Mouse (Mus musculus) MEL (cell line): ENCODE measurements around the gene Cnbd2.

Experiments used
- CTCF ChIP-seq, 3 experiments: IDR thresholded peaks in 2 of 3; conservative IDR thresholded peaks in 1 of 3; 2 replicates each; pipeline ENCODE4 v1.5.1; 2011 to 2012; ENCODE audit warnings: low read length in 3 of 3, low read depth in 2 of 3, mild to moderate bottlenecking in 2 of 3, improper control_type of control experiment in 1 of 3, inconsistent platforms in 1 of 3, mixed read lengths in 1 of 3, moderate library complexity in 1 of 3; ENCODE audit not compliant: control insufficient read depth in 1 of 3, insufficient read depth in 1 of 3, poor library complexity in 1 of 3, severe bottlenecking in 1 of 3
- KAT2A ChIP-seq: conservative IDR thresholded peaks from 2 replicates; pipeline ENCODE4 v1.6.1; 2012; ENCODE audit warnings: low read depth, low read length, improper control_type of control experiment, inconsistent platforms
- MAFK ChIP-seq: IDR thresholded peaks from 2 replicates; pipeline ENCODE4 v1.6.1; 2011; ENCODE audit warnings: low read depth, mild to moderate bottlenecking, low read length, improper control_type of control experiment, borderline replicate concordance
- MAX ChIP-seq: IDR thresholded peaks from 2 replicates; pipeline ENCODE4 v1.6.1; 2011; ENCODE audit warnings: low read length, improper control_type of control experiment
- MAZ ChIP-seq: IDR thresholded peaks from 2 replicates; pipeline ENCODE4 v1.6.1; 2012; ENCODE audit warnings: low read depth, mild to moderate bottlenecking, inconsistent platforms, low read length, improper control_type of control experiment
- MEF2A ChIP-seq: IDR thresholded peaks from 2 replicates; pipeline ENCODE4 v1.6.1; 2014; ENCODE audit warnings: low read depth, mild to moderate bottlenecking, inconsistent platforms, low read length, improper control_type of control experiment; ENCODE audit not compliant: poor library complexity, insufficient replicate concordance, severe bottlenecking; ENCODE audit errors: extremely low read depth
- NELFE ChIP-seq: IDR thresholded peaks from 2 replicates; pipeline ENCODE4 v1.6.1; 2011; ENCODE audit warnings: low read depth, low read length, improper control_type of control experiment
- POLR2A ChIP-seq, 2 experiments: IDR thresholded peaks; 2 replicates each; pipeline ENCODE4 v1.6.1; 2011 to 2012; ENCODE audit warnings: low read length in 2 of 2, mild to moderate bottlenecking in 2 of 2, control low read depth in 1 of 2, improper control_type of control experiment in 1 of 2, low read depth in 1 of 2, moderate library complexity in 1 of 2; ENCODE audit not compliant: control insufficient read depth in 1 of 2, insufficient read depth in 1 of 2, poor library complexity in 1 of 2
- SMC3 ChIP-seq: IDR thresholded peaks from 2 replicates; pipeline ENCODE4 v1.6.1; 2011; ENCODE audit warnings: low read depth, low read length, improper control_type of control experiment
- TBP ChIP-seq: IDR thresholded peaks from 2 replicates; pipeline ENCODE4 v1.8.0; 2011; ENCODE audit warnings: low read depth, low read length, improper control_type of control experiment
- TCF12 ChIP-seq: IDR thresholded peaks from 2 replicates; pipeline ENCODE4 v1.6.1; 2014; ENCODE audit warnings: low read depth, mild to moderate bottlenecking, inconsistent platforms, low read length, improper control_type of control experiment, moderate library complexity

GRCm38 (mm10) chr2:156297653-156298052 is 14.4 kb upstream of the Cnbd2 start:
- no peak for TF ChIP-seq MAX
- no peak for TF ChIP-seq TCF12
- TF ChIP-seq SMC3, result no peak
- no peak for TF ChIP-seq MAZ
- no peak for TF ChIP-seq POLR2A (IDR thresholded peaks at IDR 0.05; ENCODE audit: control insufficient read depth in 1 of 2, insufficient read depth in 1 of 2, low read depth in 1 of 2, low read length in 2 of 2, poor library complexity in 1 of 2)
- no peak for TF ChIP-seq NELFE
- no peak for TF ChIP-seq CTCF (IDR thresholded peaks at IDR 0.05 in 2 of 3, conservative IDR thresholded peaks at IDR 0.05 in 1 of 3; ENCODE audit: control insufficient read depth in 1 of 3, insufficient read depth in 1 of 3, low read depth in 2 of 3, low read length in 3 of 3, poor library complexity in 1 of 3, severe bottlenecking in 1 of 3)
- TF ChIP-seq MAFK, result no peak
- no peak for TF ChIP-seq KAT2A
- no peak for TF ChIP-seq TBP
- no peak for TF ChIP-seq MEF2A
